Mouse (Mus musculus) cerebellum, adult 2 months (tissue): ENCODE data around the gene Ergic1. TPM values are rescaled to one million over a fixed set of nuclear protein-coding genes. Genes with fewer than 3 reads are reported as not detected.

Experiments
- DNase-seq, 2 experiments: peaks; one replicate each; pipeline ENCODE4 v3.0.0; 2021
- H3K27ac ChIP-seq: fragments of 200-500 bp; 2 replicates; pipeline ENCODE4 v1.5.1; 2012; ENCODE audit warnings: low read length, control low read depth, inconsistent platforms; ENCODE audit not compliant: insufficient read depth
- H3K27me3 ChIP-seq: fragments of 200-500 bp; 2 replicates; pipeline ENCODE4 v1.6.1; 2012; ENCODE audit warnings: inconsistent platforms, mild to moderate bottlenecking, low read length, moderate library complexity; ENCODE audit not compliant: control insufficient read depth, insufficient read depth
- H3K4me1 ChIP-seq: fragments of 200-500 bp; 2 replicates; pipeline ENCODE4 v1.6.1; 2011; ENCODE audit warnings: low read length; ENCODE audit not compliant: control insufficient read depth, insufficient read depth
- H3K4me3 ChIP-seq: fragments of 200-500 bp; replicated peaks from 2 replicates; pipeline ENCODE3; 2011; ENCODE audit warnings: mild to moderate bottlenecking, low read depth, low read length, control low read depth; ENCODE audit not compliant: insufficient read depth
- CTCF ChIP-seq: fragments of 200-500 bp; IDR thresholded peaks from 2 replicates; pipeline ENCODE4 v1.5.1; 2011; ENCODE audit warnings: low read depth, mild to moderate bottlenecking, control low read depth, low read length, moderate library complexity, borderline replicate concordance; ENCODE audit not compliant: insufficient read depth
- POLR2A ChIP-seq: fragments of 200-500 bp; IDR thresholded peaks from 2 replicates; pipeline ENCODE4 v1.6.1; 2011; ENCODE audit warnings: low read length, control low read depth, borderline replicate concordance; ENCODE audit not compliant: insufficient read depth
- WGBS: fragments of 180-500 bp; shearing (Covaris S2); methylation state at CpG from one replicate; pipeline ENCODE4 v1.1.7; 2018; 5-methylcytosine and 5-hydroxymethylcytosine counted together
- polyA plus RNA-seq: library from polyadenylated mRNA; depleted of rRNA; stranded (reverse); fragments of >200 nt; gene quantifications from 2 replicates; pipeline ENCODE4 v1.2.3, GENCODE M21; 2012; rRNA removed

Gene Ergic1
- 137 and 148 TPM in 2 replicates for polyA plus RNA-seq

- H3K4me1 ChIP-seq = peaks cover 3% of the 10 kb centered on the region
- peak within 1 kb of the TSS; percentile 88 for H3K27ac ChIP-seq
- peak; percentile 63 for TF ChIP-seq POLR2A
- TF ChIP-seq CTCF = no peak
- under 1% methylated on average over 36 of the region's 36 CpGs for WGBS
- H3K27me3 ChIP-seq = no peaks in the 10 kb centered on the region
- H3K4me3 ChIP-seq = peak within 1 kb of the TSS; percentile 89
- DNase-seq = peak; percentile 94 to 95
These were observed at the start of gene Ergic1 for GRCm38 (mm10) chr17:26561290-26561640. Gene Ergic1 (plus strand): TSS chr17:26561489.

- no peak overlapping the region for H3K4me3 ChIP-seq
- H3K4me1 ChIP-seq = peaks cover 14% of the 10 kb centered on the region
- H3K27ac ChIP-seq = no peak overlapping the region
- DNase-seq = no peak
- H3K27me3 ChIP-seq = no peaks in the 10 kb centered on the region
- 75% methylated on average over 7 of the region's 7 CpGs for WGBS
- no peak for TF ChIP-seq CTCF
- TF ChIP-seq POLR2A = no peak
These were observed 49.2 kb upstream of the Ergic1 start for GRCm38 (mm10) chr17:26511816-26512774.

GRCm38 (mm10) chr17:26512961-26513360 is 48.3 kb upstream of the Ergic1 start:
- WGBS = 70% methylated on average over 7 of the region's 7 CpGs
- no peak overlapping the region for H3K27ac ChIP-seq
- no peaks in the 10 kb centered on the region for H3K27me3 ChIP-seq
- H3K4me1 ChIP-seq = peaks cover 14% of the 10 kb centered on the region
- no peak for DNase-seq
- TF ChIP-seq POLR2A (no peak), CTCF (no peak)
- no peak overlapping the region for H3K4me3 ChIP-seq

- WGBS = 57% methylated on average over 6 of the region's 6 CpGs
- H3K27ac ChIP-seq = no peak overlapping the region; the same call in 1 of the 2 replicates
- H3K27me3 ChIP-seq = no peaks in the 10 kb centered on the region
- H3K4me1 ChIP-seq = peaks cover 14% of the 10 kb centered on the region
- TF ChIP-seq POLR2A (no peak), CTCF (no peak)
- no peak overlapping the region for H3K4me3 ChIP-seq
- DNase-seq = peak; percentile 49 to 62
These were observed 47.6 kb upstream of the Ergic1 start for GRCm38 (mm10) chr17:26513459-26514290.

GRCm38 (mm10) chr17:26514581-26515030 is 46.7 kb upstream of the Ergic1 start:
- TF ChIP-seq CTCF (no peak), POLR2A (no peak)
- Histone ChIP-seq H3K27me3 (no peaks in the 10 kb centered on the region), H3K27ac (no peak overlapping the region), H3K4me3 (no peak overlapping the region), H3K4me1 (peaks cover 12% of the 10 kb centered on the region)
- 69% methylated on average over 3 of the region's 3 CpGs for WGBS
- peak; percentile 43 to 72 for DNase-seq

GRCm38 (mm10) chr17:26515675-26516074 is 45.6 kb upstream of the Ergic1 start:
- H3K27ac ChIP-seq = no peak overlapping the region
- 95% methylated on average over 4 of the region's 4 CpGs for WGBS
- peaks cover 12% of the 10 kb centered on the region for H3K4me1 ChIP-seq
- DNase-seq = no peak
- H3K27me3 ChIP-seq = no peaks in the 10 kb centered on the region
- no peak for TF ChIP-seq CTCF
- no peak for TF ChIP-seq POLR2A
- H3K4me3 ChIP-seq = no peak overlapping the region

GRCm38 (mm10) chr17:26518306-26518705 is 43.0 kb upstream of the Ergic1 start:
- no peak for DNase-seq
- Histone ChIP-seq H3K27me3 (no peaks in the 10 kb centered on the region), H3K27ac (no peak overlapping the region), H3K4me3 (no peak overlapping the region), H3K4me1 (peaks cover 8% of the 10 kb centered on the region)
- no peak for TF ChIP-seq CTCF
- TF ChIP-seq POLR2A = no peak
- WGBS = 77% methylated on average over 3 of the region's 3 CpGs

GRCm38 (mm10) chr17:26522711-26523110 is 38.6 kb upstream of the Ergic1 start:
- peaks cover 13% of the 10 kb centered on the region for H3K4me1 ChIP-seq
- H3K27me3 ChIP-seq = no peaks in the 10 kb centered on the region
- no peak overlapping the region for H3K27ac ChIP-seq
- DNase-seq = no peak
- H3K4me3 ChIP-seq = no peak overlapping the region
- WGBS = 60% methylated on average over 4 of the region's 4 CpGs
- TF ChIP-seq POLR2A (no peak), CTCF (no peak)
